Mouse (Mus musculus) layer of hippocampus, postnatal 10 days (tissue): Measurements from ENCODE around the gene Fgr. TPM values are rescaled to one million over a fixed set of nuclear protein-coding genes. Genes with fewer than 3 reads are reported as not detected.
A peak's percentile ranks its signal among the peaks of the same experiment; 100 is the strongest.

Experiments used
- DNase-seq, 2 experiments: peaks; one replicate each; pipeline ENCODE4 v3.0.0; 2021; ENCODE audit warnings: low spot score in 2 of 2
- total RNA-seq, 2 experiments: library from RNA; stranded (reverse); gene quantifications; 2 replicates each; pipeline ENCODE4 v1.2.3; 2021

The Fgr gene
- total RNA-seq, 2 experiments from 2014 or later = 0.13 to 0.46 TPM

DNA sequence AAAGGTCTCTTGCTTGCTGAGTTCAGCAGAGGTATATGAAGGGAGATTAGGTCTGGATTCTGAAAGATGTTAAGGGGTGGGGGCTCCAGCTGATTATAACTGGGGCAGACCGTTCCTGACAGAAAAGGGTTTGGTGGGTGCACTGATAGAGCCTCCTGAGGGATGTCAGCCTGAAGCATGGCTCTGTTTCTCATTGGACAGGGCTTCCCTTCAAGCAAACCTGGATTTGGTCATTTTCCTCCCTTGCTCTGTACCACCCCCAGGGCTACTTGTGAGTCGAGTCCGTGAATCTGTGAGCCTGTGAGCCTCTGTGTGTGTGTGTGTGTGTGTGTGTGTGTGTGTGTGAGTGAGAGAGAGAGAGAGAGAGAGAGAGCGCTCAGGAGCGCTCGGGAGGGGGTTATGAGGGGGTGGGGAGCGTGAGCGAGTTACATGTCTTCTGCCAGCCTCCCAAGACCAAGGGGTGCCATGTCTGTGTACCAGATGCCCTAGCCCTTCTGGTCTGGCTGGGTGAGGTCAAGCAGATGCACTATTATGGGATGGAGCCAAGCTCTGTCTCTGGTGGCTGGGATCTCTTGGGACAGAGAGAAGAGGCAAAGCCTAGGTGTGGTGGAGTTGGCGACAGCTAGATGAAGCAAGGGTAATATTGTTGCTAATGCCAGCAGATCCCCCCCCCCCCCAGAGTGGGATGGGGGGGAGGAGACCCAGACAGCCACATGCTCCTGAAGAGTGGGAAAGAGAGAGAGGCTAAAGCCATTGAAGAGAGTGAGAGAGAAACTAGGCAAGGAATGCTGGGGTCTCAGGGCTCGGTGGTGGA lies 41.2 kb downstream of the Fgr start:
- no peak for DNase-seq

DNA sequence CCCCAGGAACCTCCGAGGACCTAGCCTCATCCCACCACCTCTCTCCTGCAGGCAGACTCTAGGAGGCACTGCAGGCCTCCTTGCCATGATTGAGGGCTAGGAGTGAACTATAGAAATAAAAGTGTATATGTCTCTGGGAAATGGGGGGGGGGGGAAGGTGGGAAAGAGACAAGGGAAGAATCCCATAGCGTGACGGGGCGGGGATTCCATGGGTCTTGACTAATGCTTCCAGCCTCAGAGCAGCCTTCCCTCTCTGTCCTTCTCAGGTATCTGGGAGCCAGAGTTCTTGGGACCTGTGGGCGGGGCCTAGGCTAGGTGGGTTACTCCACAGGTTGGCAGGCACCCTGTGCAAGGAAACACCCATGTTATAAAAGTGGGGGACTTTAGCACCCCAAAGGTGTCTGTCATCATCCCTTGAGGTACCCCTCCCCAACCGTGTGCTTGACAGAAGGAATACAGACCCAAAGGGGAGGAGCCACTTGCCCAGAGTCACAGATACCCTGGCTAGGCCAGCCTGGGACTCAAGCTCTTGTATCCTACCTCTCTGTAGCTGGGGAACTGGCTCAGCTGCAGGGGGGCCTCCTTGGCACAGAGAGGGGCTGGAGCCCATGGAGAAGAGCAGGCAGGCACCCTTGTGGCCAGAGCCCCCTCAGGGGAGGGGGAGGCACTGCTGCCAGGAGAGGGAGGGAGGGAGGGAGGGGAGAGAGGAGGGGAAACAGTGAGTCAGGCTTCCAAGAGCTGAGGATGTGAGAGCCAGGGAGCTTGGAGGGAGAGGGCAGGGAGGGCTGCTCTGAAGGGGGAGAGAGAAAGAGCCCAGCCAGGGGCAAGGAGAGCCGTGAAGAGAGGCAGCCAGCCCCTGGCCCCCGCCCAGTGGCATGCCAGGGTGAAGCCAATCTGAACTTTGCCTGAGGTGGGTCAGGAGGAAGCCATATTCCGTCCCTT lies 42.1 kb downstream of the Fgr start:
- no peak for DNase-seq

DNA sequence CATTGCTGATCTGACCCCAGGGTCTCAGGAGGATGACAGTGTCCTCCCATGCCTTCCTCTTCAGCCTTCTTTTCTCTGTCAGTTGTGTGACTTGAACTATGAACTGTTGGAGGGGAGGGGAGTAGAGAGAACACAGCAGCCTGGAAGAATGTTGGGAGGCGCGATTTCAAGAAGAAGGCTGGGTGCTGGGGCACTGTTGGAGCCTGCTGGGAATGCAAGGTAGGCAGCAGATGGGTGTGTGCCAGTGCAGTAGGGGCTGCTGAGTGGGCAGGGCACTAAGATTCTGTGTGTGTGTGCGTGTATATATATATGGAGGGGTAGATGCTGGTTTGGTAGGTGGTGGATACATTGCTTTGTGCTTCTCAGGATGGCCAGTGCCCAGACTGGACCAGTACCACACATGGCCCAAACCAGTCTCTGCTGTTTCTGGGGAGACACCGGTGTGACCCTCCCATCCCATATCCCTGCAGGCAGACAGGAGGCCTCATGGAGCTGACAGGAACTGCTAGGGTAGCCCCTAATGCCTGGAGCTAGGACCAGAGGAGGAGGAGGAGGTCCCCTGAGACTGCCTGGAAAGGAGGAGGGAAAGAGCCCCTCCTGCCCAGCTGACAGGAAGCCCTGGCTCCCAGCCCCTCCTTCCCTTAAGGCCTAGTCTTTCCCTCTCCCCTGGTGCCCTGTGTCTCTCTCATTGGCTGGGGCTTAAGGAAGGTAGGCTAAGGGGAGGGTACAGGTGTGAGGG lies 43.0 kb downstream of the Fgr start:
- no peak for DNase-seq

DNA sequence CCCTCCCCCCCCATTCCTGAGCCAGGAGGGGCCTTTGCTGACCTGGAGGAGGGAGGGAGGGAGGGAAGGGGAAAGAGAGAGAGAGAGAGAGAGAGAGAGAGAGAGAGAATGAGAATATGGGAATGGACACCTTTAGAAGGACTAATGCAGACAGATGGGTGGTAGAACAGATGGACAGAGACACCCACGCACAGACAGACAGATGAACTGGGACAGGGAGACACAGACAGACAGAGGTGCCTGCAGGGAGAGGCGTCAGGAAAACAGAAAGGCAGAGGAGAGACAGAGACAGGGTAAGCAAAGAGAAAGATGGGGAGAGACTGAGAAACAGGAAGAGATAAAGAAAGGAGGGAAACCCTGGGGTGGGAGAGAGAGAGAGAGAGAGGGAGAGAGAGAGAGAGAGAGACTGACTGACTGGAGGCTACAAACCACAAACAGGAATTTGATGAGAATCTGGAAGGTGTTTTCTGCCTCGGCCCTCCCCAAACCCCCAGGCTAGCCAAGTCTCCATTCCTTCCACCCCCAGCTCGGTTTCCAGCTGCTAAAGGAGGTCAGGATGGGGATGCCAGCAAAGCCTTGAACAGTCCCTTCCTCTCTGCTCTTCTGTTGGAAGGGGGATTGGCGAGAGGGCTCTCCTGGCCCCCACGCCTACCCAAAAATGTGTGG lies 43.8 kb downstream of the Fgr start:
- DNase-seq = no peak

DNA sequence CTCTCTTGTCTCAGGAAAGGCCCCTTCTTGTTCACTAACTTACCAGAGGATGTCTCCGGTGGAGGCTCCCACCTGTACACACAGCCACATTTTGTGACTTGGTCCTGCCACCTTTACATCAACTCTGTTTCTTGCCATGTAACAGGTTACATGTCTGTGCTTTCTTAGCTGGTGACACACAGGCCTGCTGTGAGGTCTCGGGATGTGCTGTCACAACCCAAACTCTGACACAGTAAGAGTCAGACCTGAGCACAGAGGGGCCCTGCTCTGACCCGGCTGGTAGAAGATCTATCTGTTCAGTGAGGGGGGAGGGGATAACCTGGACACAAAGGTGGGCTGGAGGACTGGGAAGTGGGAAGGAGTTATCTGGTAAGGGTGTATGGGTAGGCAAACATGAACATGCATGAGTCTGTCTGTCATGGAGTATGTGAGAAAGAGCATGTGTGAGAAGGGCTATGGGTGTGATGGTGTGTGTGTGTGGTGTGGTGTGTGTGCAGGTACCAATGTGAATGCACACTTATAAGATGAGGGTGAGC lies 44.4 kb downstream of the Fgr start:
- no peak for DNase-seq

DNA sequence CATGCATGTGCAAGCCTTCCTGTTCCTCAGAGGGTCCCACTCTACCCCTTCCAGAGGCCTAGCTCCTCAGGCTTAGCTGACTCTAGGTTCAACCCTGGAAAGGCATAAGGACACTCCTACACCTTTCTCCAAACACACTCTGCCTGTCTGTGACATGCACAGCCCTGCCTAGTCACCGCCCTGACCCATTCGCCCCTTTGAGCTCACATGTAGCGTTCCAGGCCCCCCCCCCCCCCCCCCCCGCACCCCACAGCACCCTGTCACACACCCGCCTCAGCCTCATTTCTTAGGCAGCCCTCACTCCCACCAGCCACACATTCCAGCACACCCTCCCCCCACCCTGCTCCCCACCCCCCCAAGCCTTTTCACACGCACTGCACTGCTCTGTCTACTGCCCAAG lies 46.8 kb downstream of the Fgr start:
- DNase-seq = no peak

DNA sequence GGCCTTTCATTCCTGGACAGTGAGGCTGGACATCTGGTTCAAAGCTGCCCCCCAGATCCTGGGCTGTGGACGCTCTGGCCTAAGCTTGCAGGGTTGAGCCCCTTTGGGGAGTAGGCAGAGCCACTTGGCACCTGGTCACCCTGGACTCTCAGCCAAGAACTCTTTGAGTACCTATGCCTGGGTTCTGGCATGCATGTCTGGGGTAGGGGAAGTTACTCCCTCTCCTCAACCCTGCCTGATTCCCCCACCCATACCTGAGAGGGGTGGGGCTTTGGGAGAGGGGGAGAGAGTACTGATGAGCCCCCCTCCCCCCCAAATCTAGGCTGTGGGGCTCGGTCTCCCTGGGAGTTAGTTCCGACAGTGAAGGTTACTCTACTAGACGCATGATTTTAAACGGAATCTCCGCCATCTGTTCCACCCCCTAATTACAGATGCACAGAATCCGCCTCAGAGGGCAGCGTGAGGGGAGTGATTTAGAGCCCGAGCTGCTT lies 47.3 kb downstream of the Fgr start:
- no peak for DNase-seq

DNA sequence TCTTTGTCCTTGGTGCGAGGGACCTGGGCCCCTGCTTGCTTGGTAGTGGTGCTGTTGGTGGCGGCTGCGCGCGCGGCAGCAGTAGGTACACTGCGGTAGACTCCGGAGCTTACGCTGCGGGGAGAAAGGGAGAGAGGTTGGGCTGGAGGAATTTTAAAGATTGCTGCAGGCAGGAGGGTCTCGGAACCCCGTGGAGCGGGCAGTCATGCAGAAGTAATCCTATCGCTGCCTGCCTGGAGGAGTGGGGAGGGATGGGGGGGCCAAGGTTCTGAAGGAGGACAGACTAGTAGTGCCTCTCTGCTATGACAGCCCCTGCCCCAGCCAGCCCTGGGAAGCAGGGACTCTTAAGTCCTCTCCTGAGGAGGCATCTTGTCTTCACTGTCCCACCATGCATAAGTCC lies 48.3 kb downstream of the Fgr start:
- DNase-seq = no peak

DNA sequence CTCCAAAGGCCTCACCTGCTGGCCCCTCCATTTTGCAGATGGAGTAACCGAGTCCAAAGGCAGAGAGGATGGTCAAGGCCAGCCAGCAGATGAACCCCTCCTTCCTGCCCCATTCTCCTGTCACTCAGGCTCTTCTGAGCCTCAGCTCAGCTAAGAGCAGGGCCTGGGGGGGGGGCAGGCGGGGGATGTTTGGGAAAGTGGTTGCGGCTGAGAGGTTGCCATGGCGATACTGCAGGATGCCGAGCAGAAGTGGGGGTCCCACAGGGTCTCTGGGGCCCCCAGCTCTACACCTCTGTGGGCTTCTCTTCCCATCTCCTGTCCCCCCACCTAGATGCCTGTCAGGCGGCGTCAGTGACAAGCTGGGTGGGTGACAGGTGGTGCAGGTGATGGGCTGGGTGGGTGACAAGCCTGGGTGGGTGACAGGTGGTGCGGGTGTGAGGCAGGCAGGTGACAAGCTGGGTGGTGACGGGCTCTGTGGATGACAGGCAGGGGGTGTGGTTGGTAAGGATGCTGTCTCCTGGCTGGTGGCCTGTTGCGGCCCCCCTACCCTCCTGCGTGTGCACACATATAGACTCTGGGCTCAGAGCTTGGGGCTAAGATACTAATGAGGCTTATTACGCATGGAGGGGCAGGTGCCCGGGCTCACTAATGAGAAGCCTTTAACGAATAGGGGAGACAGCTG lies 49.2 kb downstream of the Fgr start:
- DNase-seq = peak in 1 of 2 experiments; percentile 35

DNA sequence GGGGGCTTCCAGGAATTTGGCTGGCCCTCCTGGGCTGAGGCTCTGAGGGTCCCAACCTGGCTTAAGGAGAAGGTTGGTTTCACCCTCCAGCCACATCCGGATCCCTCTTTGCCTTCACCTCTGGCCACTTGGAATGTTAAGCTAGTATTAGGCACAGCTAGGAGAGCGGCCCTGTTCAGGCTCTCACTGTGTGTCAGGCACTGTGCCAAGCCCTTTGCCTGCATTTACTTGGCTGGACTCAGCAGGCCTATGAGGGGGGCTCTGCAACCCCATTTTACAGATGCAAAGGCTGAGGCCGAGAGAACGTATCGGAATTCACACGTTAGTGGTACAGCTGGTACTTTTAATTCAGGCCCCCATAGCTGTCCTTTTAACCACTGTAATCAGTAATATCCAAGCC lies 49.7 kb downstream of the Fgr start:
- peak in 1 of 2 experiments; percentile 31 for DNase-seq

DNA sequence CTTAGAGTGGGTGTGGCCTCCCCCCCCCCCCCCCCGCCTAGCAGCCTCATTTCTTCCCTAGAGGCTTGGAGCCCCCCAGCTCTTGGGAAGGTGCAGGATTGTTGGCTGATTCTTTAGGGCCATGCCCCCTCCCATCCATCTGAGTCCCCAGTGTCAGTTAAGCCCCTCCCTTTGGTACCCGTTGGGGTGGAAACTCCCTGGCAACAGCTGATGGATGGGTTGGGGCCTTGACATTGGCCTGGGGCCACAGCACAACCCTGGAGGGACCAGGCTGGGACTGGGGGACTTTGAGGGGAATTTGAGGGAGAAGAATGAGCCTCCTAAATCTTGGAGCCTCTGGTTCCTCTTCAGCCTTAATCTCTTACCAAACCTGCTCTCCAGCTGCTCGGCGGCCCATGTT lies 50.5 kb downstream of the Fgr start:
- DNase-seq = peak in 1 of 2 experiments; percentile 22

DNA sequence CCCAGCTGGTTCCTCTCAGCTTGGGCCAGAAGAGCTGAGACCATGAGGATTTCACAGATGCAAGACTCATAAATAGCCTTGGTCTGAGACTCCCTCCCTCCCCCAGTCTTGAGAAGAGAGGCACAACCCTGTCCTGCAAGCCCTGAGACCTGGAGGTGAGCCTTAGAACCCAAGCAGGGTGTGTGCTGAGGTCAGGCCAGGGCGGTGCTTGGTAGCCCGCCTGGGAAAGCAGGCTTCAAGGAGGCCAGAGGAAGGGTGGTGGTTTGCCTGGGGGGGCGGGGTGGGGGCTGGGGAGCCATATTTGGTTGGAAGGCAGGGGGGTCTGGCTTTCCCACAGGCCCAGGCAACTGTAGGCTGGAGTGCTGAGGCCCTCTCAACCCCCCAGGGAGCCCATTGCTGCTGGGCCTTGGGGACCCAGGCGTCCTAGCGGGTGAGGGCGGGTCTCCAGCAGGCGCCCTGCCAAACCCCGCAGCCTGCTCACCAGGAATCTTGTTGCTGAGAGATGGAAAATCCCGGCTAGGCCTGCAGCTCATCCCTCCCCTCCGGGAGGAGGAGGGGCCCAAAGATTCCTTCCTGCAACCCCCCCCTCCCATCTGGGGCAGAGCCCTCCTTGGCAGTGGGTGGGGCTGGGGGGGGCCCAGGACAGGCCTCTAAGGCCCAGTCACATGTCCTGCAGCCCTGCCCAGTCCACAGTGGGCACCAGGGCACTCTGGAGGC lies 51.2 kb downstream of the Fgr start:
- DNase-seq = peak in 1 of 2 experiments; percentile 59

DNA sequence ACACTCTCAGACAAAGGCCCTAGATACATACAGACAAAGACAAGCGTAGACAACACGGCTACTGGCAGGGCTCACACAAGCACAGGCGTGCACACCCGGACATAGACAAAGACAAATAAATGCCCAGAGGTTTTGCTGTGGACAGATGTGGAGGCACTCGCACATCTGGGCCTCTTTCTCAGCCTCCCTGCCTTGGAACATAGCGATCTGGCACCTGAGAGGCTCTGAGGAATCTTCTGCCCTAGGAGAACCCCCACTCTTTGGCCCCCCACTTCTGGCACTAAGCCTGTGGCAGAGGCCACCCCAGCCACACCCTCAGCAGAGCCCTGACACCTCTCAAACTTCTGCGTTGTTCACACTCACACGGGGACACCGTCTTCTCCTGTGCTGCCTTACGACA lies 52.4 kb downstream of the Fgr start:
- peak in 1 of 2 experiments; percentile 15 for DNase-seq

DNA sequence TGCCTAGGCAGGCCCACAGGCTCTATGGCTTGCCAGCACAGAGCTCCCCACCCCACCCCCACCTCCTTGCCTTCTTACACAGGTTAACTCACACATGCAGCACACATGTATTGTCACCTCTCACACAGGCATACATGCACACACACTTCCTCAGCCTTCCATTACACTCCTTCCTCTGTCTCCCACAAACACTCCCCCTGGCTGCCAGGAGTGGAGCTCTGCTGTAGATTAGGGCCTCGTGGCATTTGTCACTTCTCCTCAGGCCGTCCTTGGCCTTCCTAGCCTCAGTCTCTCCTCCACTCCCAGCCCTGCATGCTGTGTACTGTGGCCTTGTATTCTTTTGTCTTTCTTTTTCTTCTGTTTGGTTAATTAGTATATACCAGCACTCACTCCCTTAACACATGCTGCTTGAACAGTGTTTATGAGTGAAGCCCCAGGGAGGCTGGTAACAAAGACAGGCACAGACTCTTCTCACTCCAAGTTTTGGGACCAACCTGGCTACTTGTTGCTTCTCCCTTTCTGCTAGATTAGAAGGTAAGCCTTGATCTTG lies 53.0 kb downstream of the Fgr start:
- DNase-seq = no peak

DNA sequence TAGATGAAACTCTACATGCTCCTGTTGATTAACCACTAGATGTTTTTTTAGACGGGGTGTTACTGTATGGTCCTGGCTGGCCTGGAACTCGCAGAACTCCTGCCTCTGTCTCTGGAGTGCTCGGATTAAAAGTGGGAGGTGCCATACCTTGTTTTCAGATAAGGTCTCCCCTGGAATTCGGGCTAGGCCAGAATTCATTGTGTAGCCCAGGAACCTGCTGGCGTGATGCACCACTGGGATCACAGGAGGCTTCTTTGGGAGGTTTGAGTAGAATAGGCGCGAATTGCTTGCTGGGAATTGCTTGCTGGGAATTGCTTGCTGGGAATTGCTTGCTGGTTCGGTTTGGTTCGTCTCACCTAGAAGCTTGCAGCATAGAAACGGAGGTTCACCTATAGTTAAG lies 53.8 kb downstream of the Fgr start:
- DNase-seq = no peak

DNA sequence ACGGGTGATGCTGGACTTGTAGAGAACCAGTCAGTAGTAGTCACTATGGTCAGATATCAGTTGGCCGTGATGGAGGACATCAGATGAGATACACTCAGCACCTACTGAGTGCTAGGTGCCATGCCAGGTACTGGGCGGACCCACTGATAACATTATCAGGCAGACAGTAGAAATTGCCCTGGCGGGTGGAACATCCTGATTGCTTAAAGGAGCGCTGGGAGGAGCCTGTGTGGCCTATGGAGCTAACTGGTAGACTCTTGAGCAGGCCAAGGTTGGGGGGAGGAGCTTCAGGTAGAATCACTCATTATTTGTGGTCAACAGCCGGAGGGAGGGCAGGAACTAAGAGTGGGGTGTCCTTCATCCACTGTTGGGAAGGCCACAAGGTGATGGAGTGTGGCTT lies 54.3 kb downstream of the Fgr start:
- no peak for DNase-seq

DNA sequence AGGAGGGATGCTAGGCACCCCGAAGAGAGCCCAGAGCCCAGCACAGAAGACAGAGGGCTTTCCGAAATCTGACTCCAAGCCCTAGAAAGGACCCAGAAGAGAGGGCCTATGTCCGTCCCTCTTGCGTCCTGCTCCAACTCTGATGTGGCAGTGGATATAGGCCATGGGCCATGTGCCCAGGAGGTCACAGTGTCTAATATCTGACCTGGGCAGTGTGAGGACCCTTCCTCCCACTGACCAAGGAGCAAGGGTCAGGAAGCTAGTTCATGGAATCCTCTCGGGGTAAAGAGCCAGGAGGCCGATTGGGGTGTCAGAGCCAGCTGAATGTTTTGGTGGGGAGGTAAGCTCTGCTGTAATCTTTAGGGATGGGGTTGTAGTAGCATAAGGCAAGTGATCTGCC lies 55.0 kb downstream of the Fgr start:
- no peak for DNase-seq

DNA sequence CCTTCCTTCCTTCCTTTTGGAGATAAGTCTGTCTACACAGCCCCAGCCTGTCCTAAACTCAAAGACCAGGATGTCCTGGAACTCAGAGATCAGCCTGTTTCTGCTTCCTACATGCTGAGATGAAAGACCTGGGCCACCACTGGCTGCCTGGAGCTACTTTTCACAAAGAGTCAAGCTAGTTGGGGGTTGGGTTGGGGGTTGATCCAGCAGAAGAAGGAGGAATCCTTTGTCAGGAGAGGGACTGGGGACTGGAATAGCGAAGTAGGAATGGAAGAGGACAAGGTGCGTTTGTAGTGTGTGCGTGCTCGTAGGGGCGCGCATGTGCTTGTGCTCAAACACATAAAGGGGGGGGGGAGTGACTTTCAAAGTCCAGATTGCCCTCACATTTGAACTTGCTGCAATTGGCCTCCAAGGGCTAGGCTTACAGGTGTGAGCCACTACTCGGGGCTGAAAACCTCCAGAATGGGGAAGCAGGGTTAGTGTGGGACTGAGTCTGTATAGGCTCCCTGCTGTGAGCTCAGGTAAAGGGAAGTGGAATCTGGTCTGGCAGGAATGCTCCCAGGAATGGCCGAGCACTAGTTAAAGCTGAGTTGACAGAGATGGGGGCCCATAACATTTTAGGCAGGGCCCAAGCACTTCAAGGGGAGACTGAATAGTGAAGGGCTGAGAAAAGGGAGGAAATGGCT lies 58.7 kb downstream of the Fgr start:
- DNase-seq = no peak
